Mouse (Mus musculus) midbrain, postnatal 0 days (tissue): ENCODE results near the gene Timm22. TPM values are rescaled to one million over a fixed set of nuclear protein-coding genes. Genes with fewer than 3 reads are reported as not detected.

Experiments
- ATAC-seq: fragments of 200-750 bp; cut with Nextera tagmentation; 2 replicates; pipeline ENCODE4 v1.8.0; 2017; ENCODE audit warnings: moderate number of reproducible peaks, mild to moderate bottlenecking, moderate TSS enrichment, moderate library complexity; ENCODE audit not compliant: low FRiP score
- DNase-seq: peaks from one replicate; pipeline ENCODE4 v3.0.0-alpha.2; 2015; ENCODE audit warnings: low spot score
- H3K27ac ChIP-seq: fragments of 300-500 bp; sonication (generic); 2 replicates; pipeline ENCODE4 v1.5.1; 2014; ENCODE audit warnings: low read depth, mild to moderate bottlenecking, low read length, mixed read lengths
- H3K27me3 ChIP-seq: fragments of 300-500 bp; sonication (generic); 2 replicates; pipeline ENCODE4 v1.6.1; 2014; ENCODE audit warnings: low read length, control low read depth, mixed read lengths; ENCODE audit not compliant: insufficient read depth
- H3K36me3 ChIP-seq: fragments of 300-500 bp; sonication (generic); 2 replicates; pipeline ENCODE4 v1.6.1; 2014; ENCODE audit warnings: low read length, control low read depth, mixed read lengths; ENCODE audit not compliant: insufficient read depth
- H3K4me1 ChIP-seq: fragments of 300-500 bp; sonication (generic); 2 replicates; pipeline ENCODE4 v1.6.1; 2014; ENCODE audit warnings: mild to moderate bottlenecking, control low read depth, antibody characterized with exemption, low read length, mixed read lengths; ENCODE audit not compliant: insufficient read depth
- H3K4me2 ChIP-seq: fragments of 300-500 bp; sonication (generic); 2 replicates; pipeline ENCODE4 v1.6.1; 2014; ENCODE audit warnings: low read depth, mild to moderate bottlenecking, low read length, mixed read lengths; ENCODE audit not compliant: poor library complexity, severe bottlenecking
- H3K4me3 ChIP-seq: fragments of 300-500 bp; sonication (generic); 2 replicates; pipeline ENCODE4 v1.5.1; 2014; ENCODE audit warnings: low read depth, mild to moderate bottlenecking, low read length, moderate library complexity
- H3K9ac ChIP-seq: fragments of 300-500 bp; sonication (generic); replicated peaks from 2 replicates; pipeline ENCODE4 v1.6.1; 2014; ENCODE audit warnings: mild to moderate bottlenecking, low read length, moderate library complexity, mixed read lengths; ENCODE audit not compliant: poor library complexity, severe bottlenecking
- H3K9me3 ChIP-seq: fragments of 300-500 bp; sonication (generic); 2 replicates; pipeline ENCODE4 v1.6.1; 2016; ENCODE audit warnings: low read length, control low read depth
- CTCF ChIP-seq: IDR thresholded peaks from 2 replicates; pipeline ENCODE4 v1.5.1; 2016; ENCODE audit warnings: antibody characterized with exemption, mild to moderate bottlenecking
- WGBS: fragments of 180-500 bp; shearing (Covaris S2); extraction: QIAGEN DNeasy Blood & Tissue Kit; methylation state at CpG from one replicate; pipeline ENCODE4 v1.1.7; 2014; 5-methylcytosine and 5-hydroxymethylcytosine counted together
- polyA plus RNA-seq: library from polyadenylated mRNA; unstranded; fragments of >200 nt; fragmentation: Nextera tagmentation; extraction: Ambion mirVana; gene quantifications from 2 replicates; pipeline ENCODE4 v1.2.1, GENCODE M21; 2015
- total RNA-seq: library from RNA; depleted of rRNA; stranded (reverse); fragments of >200 nt; gene quantifications from 2 replicates; pipeline ENCODE4 v1.2.3, GENCODE M21; 2014

Timm22 gene
- total and polyA plus RNA-seq, 2 experiments from 2014 or later = 26.6 to 104 TPM

DNA sequence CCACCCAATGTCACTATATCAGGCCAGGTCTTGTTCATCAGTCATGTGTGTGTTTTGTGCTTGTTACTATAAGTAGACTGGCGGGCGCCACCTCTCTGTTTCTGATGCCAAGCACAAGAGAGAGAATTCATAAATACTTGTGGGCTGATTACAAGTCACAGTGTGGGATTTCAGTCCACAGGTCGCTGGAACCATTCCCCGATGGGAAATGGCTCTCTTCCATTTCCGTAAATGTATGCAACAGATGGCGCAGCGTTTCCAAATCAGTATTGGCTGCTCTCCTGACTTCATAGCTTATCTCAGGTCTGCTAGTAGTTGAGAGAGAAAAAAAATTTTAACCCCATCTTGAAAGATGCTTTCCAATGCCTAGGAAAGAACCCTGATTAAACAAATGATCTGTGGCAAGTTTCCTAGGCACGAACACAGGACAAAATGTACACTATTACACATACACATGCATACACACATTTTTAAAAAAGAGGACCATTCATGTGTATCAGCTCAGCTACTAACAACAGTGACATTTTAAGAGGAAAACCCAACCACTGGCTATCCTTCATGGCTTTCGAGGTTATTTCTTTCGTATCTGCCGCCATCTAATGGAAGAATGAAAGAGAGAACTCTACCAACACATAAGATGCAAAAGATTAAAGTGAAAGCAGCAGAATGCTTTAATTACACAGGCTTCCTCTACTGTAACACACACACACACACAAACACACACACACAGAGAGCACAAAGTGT lies 7.0 kb upstream of the Timm22 start:
- DNase-seq (peak; percentile 83), ATAC-seq (no peak)
- Histone ChIP-seq H3K4me3 (peak overlapping the region; percentile 75), H3K9me3 (no peaks in the 10 kb centered on the region), H3K27me3 (no peaks in the 10 kb centered on the region), H3K36me3 (no peaks in the 10 kb centered on the region), H3K9ac (no peak overlapping the region), H3K4me1 (no peaks in the 10 kb centered on the region), H3K4me2 (peak overlapping the region; percentile 71), H3K27ac (no peak overlapping the region)
- 8% methylated on average over 11 of the region's 11 CpGs for WGBS
- peak; percentile 83 for TF ChIP-seq CTCF

DNA sequence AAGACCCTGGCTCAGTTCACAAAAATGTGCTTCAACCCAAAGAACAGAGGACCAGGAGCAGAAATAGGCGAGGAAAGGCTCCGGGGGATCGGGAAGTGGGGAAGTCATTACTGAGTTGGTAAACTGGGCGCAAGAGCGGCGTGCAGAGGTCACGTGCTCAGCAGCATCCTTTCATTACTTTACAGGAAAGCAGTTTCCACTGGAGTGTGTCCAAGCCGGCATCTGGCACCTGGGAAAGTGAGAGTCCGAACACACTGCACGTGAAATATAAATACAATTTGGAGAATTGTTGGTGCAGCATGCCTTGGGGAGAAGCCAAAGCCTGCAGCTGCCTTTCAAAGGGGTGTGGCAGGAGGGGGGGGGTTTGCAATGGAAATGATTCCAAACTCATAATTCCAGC lies 5.4 kb upstream of the Timm22 start:
- Histone ChIP-seq H3K36me3 (no peaks in the 10 kb centered on the region), H3K9me3 (no peaks in the 10 kb centered on the region), H3K4me3 (no peak overlapping the region), H3K27me3 (no peaks in the 10 kb centered on the region), H3K4me1 (no peaks in the 10 kb centered on the region), H3K4me2 (no peak overlapping the region), H3K27ac (no peak overlapping the region), H3K9ac (no peak overlapping the region)
- DNase-seq (no peak), ATAC-seq (no peak)
- no peak for TF ChIP-seq CTCF
- 74% methylated on average over 10 of the region's 10 CpGs for WGBS

DNA sequence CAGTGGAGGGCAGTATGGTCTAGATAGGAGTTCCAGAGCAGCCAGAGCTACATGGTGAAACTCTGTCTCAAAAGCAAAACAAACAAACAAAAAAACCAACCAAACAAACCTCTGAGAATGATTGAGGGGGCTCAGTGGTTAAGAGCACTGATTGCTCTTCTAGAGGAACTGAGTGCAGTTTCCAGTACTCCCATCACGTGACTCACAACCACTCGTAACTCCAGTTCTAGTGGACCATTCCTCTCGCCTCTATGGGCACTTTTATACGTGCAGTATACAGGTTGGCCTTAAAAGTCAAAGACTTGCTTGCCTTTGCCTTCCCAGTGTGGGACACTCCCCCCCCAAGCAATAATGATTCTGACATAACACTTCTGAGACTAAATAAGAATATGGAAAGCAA lies 1.6 kb upstream of the Timm22 start:
- DNase-seq (no peak), ATAC-seq (no peak)
- no peaks in the 10 kb centered on the region for H3K4me1 ChIP-seq
- H3K27ac ChIP-seq = no peak overlapping the region
- no peak for TF ChIP-seq CTCF
- WGBS = 70% methylated on average over 4 of the region's 4 CpGs
- no peaks in the 10 kb centered on the region for H3K36me3 ChIP-seq
- no peaks in the 10 kb centered on the region for H3K9me3 ChIP-seq
- H3K9ac ChIP-seq = no peak overlapping the region
- H3K4me2 ChIP-seq = no peak overlapping the region
- no peaks in the 10 kb centered on the region for H3K27me3 ChIP-seq
- H3K4me3 ChIP-seq = no peak overlapping the region

DNA sequence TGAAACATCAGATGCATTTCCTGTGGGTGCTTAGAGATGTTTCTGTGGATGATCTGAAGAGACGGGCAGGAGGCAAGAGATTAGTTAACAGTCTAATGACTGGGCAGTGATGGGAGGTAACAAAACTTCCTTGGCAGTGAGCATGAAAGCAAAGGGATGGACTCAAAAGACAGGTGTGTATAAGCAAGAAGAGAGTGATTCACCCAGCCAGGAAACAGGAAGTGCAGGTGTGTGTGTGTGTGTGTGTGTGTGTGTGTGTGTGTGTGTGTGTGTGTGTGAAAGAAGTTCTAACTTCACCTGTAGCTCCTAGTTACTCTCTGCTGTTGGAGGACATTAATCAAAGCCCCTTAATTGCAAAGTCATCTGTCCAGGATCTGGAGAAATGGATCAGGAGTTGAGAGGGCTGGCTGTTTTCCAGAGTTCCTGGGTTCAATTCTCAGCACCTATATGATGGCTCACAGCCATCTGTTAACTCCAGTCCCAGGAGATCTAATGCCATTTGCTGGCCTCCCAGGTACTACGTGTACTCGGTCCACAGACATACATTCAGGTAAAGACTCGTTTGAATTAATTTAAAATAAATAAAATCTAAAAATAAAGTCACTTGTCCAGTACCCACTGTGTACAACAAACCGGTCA lies 1.0 kb upstream of the Timm22 start:
- no peak for TF ChIP-seq CTCF
- H3K9me3 ChIP-seq = no peaks in the 10 kb centered on the region
- WGBS = 90% methylated on average over 5 of the region's 5 CpGs
- no peak overlapping the region for H3K27ac ChIP-seq
- H3K27me3 ChIP-seq = no peaks in the 10 kb centered on the region
- no peaks in the 10 kb centered on the region for H3K4me1 ChIP-seq
- H3K4me3 ChIP-seq = no peak overlapping the region
- DNase-seq = no peak
- no peak overlapping the region for H3K9ac ChIP-seq
- no peak for ATAC-seq
- no peak overlapping the region for H3K4me2 ChIP-seq
- H3K36me3 ChIP-seq = no peaks in the 10 kb centered on the region

DNA sequence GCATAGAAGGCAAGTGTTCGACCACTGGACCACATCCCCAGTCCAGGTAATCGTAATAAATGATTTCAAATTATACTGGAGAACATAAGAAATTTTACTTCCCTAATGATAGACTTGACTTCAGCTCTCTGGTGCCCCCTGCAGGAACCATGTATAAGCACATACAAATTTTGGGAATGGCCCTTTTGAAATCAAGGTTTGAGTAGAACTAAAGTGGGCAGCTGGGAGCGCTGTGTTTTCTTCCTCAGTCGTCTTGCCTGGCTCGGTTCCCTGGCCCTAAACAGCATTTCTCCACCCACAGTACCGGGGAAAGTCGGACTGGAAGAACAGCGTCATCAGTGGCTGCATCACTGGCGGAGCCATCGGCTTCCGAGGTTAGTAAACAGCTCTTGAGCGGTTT lies 4.1 kb downstream of the Timm22 start:
- H3K9ac ChIP-seq = no peak overlapping the region
- no peak overlapping the region for H3K27ac ChIP-seq
- no peaks in the 10 kb centered on the region for H3K4me1 ChIP-seq
- H3K4me2 ChIP-seq = no peak overlapping the region
- ATAC-seq (no peak), DNase-seq (peak; percentile 65)
- H3K27me3 ChIP-seq = no peaks in the 10 kb centered on the region
- peak; percentile 82 for TF ChIP-seq CTCF
- 72% methylated on average over 12 of the region's 12 CpGs for WGBS
- no peaks in the 10 kb centered on the region for H3K9me3 ChIP-seq
- H3K36me3 ChIP-seq = peaks cover 20% of the 10 kb centered on the region
- H3K4me3 ChIP-seq = no peak overlapping the region

DNA sequence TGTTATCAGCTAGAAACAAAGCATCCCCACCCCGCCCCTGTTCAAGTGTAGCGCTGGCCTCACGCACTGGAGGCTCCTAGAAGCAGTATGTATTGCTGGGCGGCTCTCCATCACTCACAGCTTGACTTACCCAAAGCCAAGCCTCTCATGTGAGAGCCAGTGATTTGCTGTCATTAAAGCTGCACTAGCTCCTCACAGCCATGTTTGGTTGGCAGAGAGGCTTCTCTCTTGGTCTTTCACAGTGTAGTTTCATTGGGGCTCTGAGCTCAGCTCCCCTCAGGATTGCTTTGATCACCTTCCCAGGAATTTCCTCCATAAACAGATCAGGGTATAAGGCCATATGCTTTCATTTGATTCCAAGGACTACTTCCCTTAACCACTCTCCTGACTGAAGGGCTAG lies 6.5 kb downstream of the Timm22 start:
- Histone ChIP-seq H3K36me3 (peaks cover 37% of the 10 kb centered on the region), H3K9me3 (no peaks in the 10 kb centered on the region), H3K27ac (no peak overlapping the region), H3K4me3 (no peak overlapping the region), H3K9ac (no peak overlapping the region), H3K4me1 (no peaks in the 10 kb centered on the region), H3K27me3 (no peaks in the 10 kb centered on the region), H3K4me2 (no peak overlapping the region)
- DNase-seq (no peak), ATAC-seq (no peak)
- WGBS = 82% methylated on average over 4 of the region's 4 CpGs
- TF ChIP-seq CTCF = no peak
